Mouse (Mus musculus): Measurements from ENCODE around the gene Usf1.

DNA sequence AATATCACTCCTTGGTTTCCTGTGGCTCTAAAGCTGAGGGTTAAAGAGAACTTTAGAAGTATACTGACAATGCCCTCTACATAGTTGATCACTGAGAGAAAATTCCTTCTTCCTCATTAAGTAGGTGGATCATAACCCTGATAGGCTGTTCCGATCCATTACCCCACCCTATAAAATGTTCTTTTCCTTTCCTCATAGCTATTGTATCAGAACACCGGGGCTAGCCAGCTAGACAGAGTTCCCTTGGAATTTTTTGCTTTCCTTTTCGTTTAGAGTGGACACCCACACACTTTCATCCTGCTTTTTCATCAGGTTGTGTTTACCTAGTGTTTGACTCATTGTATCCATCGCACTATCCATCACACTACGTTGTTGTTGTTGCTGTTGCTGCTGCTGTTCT lies 13.5 kb downstream of the Usf1 start:
- TF ChIP-seq CTCF (IDR thresholded peaks at IDR 0.05; ENCODE audit: extremely low read depth, insufficient read depth, low read length), result no peak
- no peak for TF ChIP-seq POLR2A (IDR thresholded peaks at IDR 0.05; ENCODE audit: extremely low read depth, insufficient read depth, low read length)
